Mouse (Mus musculus) midbrain, embryonic 13.5 days (tissue): ENCODE data around the gene Tbx15. TPM values are rescaled to one million over a fixed set of nuclear protein-coding genes. Genes with fewer than 3 reads are reported as not detected.

Source experiments
- ATAC-seq: fragments of 200-750 bp; cut with Nextera tagmentation; 2 replicates; pipeline ENCODE4 v1.8.0; 2017; ENCODE audit warnings: mild to moderate bottlenecking, moderate TSS enrichment, moderate library complexity
- H3K27ac ChIP-seq: fragments of 300-500 bp; sonication (generic); 2 replicates; pipeline ENCODE4 v1.5.1; 2015; ENCODE audit warnings: inconsistent platforms, mild to moderate bottlenecking, moderate library complexity
- H3K27me3 ChIP-seq: fragments of 300-500 bp; sonication (generic); 2 replicates; pipeline ENCODE4 v1.6.1; 2015; ENCODE audit warnings: mild to moderate bottlenecking, inconsistent platforms
- H3K36me3 ChIP-seq: fragments of 300-500 bp; sonication (generic); 2 replicates; pipeline ENCODE4 v1.6.1; 2015; ENCODE audit warnings: mild to moderate bottlenecking, inconsistent platforms
- H3K4me1 ChIP-seq: fragments of 300-500 bp; sonication (generic); replicated peaks from 2 replicates; pipeline ENCODE4 v1.6.1; 2015; ENCODE audit warnings: inconsistent platforms
- H3K4me2 ChIP-seq: fragments of 300-500 bp; sonication (generic); replicated peaks from 2 replicates; pipeline ENCODE4 v1.6.1; 2015; ENCODE audit warnings: moderate library complexity, mild to moderate bottlenecking, inconsistent platforms
- H3K4me3 ChIP-seq: fragments of 300-500 bp; sonication (generic); replicated peaks from 2 replicates; pipeline ENCODE4 v1.5.1; 2015; ENCODE audit warnings: mild to moderate bottlenecking, inconsistent platforms
- H3K9ac ChIP-seq: fragments of 300-500 bp; sonication (generic); replicated peaks from 2 replicates; pipeline ENCODE4 v1.6.1; 2015; ENCODE audit warnings: mild to moderate bottlenecking, inconsistent platforms
- H3K9me3 ChIP-seq: fragments of 300-500 bp; sonication (generic); 2 replicates; pipeline ENCODE4 v1.6.1; 2016; ENCODE audit warnings: mild to moderate bottlenecking, inconsistent platforms
- WGBS: fragments of 180-500 bp; shearing (Covaris S2); methylation state at CpG from one replicate; pipeline ENCODE4 v1.1.7; 2015; 5-methylcytosine and 5-hydroxymethylcytosine counted together
- microRNA-seq: library from miRNA; unstranded; fragments of <30 nt; microRNA quantifications from one replicate; pipeline ENCODE4, GENCODE M21; 2016
- polyA plus RNA-seq: library from polyadenylated mRNA; unstranded; fragments of >200 nt; fragmentation: Nextera tagmentation; extraction: Ambion mirVana; gene quantifications from 2 replicates; pipeline ENCODE4 v1.2.1, GENCODE M21; 2015

Gene Tbx15
- polyA plus RNA-seq, 1 experiment from 2014 or later, result 0.39 TPM

DNA sequence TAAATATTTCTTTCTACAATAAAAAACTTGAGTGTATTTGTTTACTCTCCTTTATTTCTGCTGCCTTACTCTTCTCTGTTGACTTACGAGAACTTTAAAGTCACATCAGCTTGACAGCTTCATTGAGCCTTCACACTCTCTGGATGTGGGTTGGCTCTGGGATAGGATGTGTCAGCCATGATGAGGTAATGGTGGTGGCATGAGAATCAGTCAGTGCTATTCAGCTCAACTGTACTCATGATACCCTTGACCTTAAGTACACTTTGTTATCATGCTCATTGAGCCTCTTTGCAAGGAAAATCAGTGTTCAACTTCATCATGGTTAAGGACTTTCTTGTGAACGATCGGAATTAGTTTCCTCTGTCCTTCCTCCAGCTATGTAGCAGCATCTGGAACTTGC is 99.8 kb downstream of the Tbx15 start:
- Histone ChIP-seq H3K9me3 (no peaks in the 10 kb centered on the region), H3K27ac (no peak overlapping the region), H3K27me3 (no peaks in the 10 kb centered on the region), H3K36me3 (no peaks in the 10 kb centered on the region), H3K4me3 (no peak overlapping the region), H3K4me1 (no peaks in the 10 kb centered on the region), H3K4me2 (no peak overlapping the region), H3K9ac (no peak overlapping the region)
- WGBS, result 90% methylated on average over 3 of the region's 3 CpGs
- no peak for ATAC-seq

DNA sequence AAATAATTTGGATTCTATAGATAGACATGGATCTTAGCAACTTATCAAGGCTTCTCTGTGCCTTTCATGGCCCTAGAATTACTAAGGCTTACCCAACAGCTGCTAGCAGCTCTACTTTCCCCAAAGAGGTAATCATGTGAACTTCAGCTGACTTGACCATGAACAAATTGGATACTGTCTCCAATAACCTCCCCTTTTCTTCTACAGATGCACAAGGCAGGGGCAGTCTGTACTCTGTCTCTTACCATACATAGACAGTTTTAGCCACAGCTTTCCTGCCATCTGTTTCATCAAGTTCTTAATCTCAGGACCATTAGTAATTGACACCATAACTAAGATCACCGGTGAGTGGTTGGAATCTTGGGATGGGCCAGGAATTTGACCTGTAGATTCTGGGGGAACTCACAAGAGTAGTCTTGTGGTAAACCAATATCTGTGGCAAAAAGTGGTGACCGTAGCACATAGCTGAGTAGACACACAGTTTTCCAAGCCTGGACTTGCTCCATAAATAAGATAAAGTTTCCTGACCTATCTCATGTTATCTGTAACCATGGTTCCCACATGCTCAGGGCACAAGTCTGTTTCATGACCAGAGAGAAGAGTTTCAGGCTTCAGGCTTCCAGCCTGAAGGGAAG is 139.6 kb downstream of the Tbx15 start:
- Histone ChIP-seq H3K36me3 (no peaks in the 10 kb centered on the region), H3K4me3 (no peak overlapping the region), H3K4me1 (no peaks in the 10 kb centered on the region), H3K27ac (no peak overlapping the region), H3K9me3 (no peaks in the 10 kb centered on the region), H3K9ac (no peak overlapping the region), H3K4me2 (no peak overlapping the region), H3K27me3 (no peaks in the 10 kb centered on the region)
- 94% methylated on average over 2 of the region's 2 CpGs for WGBS
- ATAC-seq, result no peak

DNA sequence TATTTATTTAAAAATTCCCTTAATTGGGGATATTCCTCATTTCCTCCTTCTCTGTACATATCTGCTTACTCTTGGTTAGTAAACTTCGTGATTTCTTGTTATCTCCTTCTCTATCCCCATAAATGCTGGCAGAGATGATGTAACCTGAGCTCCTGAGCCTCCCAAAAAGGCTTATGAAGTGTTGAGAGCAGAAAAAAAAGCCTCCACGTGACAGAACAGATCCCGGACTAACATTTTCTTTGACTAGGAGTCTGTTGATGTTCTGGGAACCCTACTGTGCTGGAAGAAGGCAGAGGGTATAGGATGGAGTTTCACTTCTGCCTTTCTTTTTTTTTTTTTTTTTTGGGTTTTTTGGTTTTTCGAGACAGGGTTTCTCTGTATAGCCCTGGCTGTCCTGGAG is 146.9 kb downstream of the Tbx15 start:
- no peak for ATAC-seq
- Histone ChIP-seq H3K36me3 (no peaks in the 10 kb centered on the region), H3K9me3 (no peaks in the 10 kb centered on the region), H3K4me3 (no peak overlapping the region), H3K4me2 (no peak overlapping the region), H3K27ac (no peak overlapping the region), H3K27me3 (no peaks in the 10 kb centered on the region), H3K9ac (no peak overlapping the region), H3K4me1 (no peaks in the 10 kb centered on the region)
- WGBS, result 62% methylated on average over 3 of the region's 4 CpGs

Small RNA genes lying within 50 kb of the gene (microRNA-seq; reads per million reads assigned to microRNA genes)
- gene Mir6481, result not detected

Other genes with a start within 250 kb of the Tbx15 start
- 4.9 and 5.7 TPM in 2 replicates for gene Wars2, start 99.3 kb upstream of the Tbx15 start, polyA plus RNA-seq